Mouse (Mus musculus) hindbrain, embryonic 13.5 days (tissue): Measurements from ENCODE around the gene Gfer. TPM values are rescaled to one million over a fixed set of nuclear protein-coding genes. Genes with fewer than 3 reads are reported as not detected.
"Not testable (repeated sequence)": the region's sequence is repeated elsewhere in the genome, so short reads cannot be mapped to it uniquely, and the experiment has no call there.

ENCODE experiments used
- ATAC-seq: fragments of 200-750 bp; cut with Nextera tagmentation; 2 replicates; pipeline ENCODE4 v1.8.0; 2017; ENCODE audit warnings: moderate TSS enrichment; ENCODE audit not compliant: low FRiP score
- H3K27ac ChIP-seq: fragments of 300-500 bp; sonication (generic); 2 replicates; pipeline ENCODE4 v1.5.1; 2015; ENCODE audit warnings: inconsistent platforms, mild to moderate bottlenecking, moderate library complexity
- H3K27me3 ChIP-seq: fragments of 300-500 bp; sonication (generic); 2 replicates; pipeline ENCODE4 v1.6.1; 2015; ENCODE audit warnings: mild to moderate bottlenecking, inconsistent platforms
- H3K36me3 ChIP-seq: fragments of 300-500 bp; sonication (generic); 2 replicates; pipeline ENCODE4 v1.6.1; 2015; ENCODE audit warnings: mild to moderate bottlenecking, inconsistent platforms
- H3K4me1 ChIP-seq: fragments of 300-500 bp; sonication (generic); replicated peaks from 2 replicates; pipeline ENCODE4 v1.6.1; 2015; ENCODE audit warnings: inconsistent platforms
- H3K4me2 ChIP-seq: fragments of 300-500 bp; sonication (generic); 2 replicates; pipeline ENCODE4 v1.6.1; 2015; ENCODE audit warnings: inconsistent platforms, mild to moderate bottlenecking, moderate library complexity
- H3K4me3 ChIP-seq: fragments of 300-500 bp; sonication (generic); 2 replicates; pipeline ENCODE4 v1.5.1; 2015; ENCODE audit warnings: mild to moderate bottlenecking, inconsistent platforms
- H3K9ac ChIP-seq: fragments of 300-500 bp; sonication (generic); 2 replicates; pipeline ENCODE4 v1.6.1; 2015; ENCODE audit warnings: mild to moderate bottlenecking, inconsistent platforms
- H3K9me3 ChIP-seq: fragments of 300-500 bp; sonication (generic); 2 replicates; pipeline ENCODE4 v1.6.1; 2016; ENCODE audit warnings: inconsistent platforms
- WGBS: fragments of 180-500 bp; shearing (Covaris S2); methylation state at CpG from one replicate; pipeline ENCODE4 v1.1.7; 2015; 5-methylcytosine and 5-hydroxymethylcytosine counted together
- polyA plus RNA-seq: library from polyadenylated mRNA; unstranded; fragments of >200 nt; fragmentation: Nextera tagmentation; extraction: Ambion mirVana; gene quantifications from 2 replicates; pipeline ENCODE4 v1.2.1, GENCODE M21; 2015

Gfer gene
- polyA plus RNA-seq, 1 experiment from 2014 or later: 38.9 TPM

DNA sequence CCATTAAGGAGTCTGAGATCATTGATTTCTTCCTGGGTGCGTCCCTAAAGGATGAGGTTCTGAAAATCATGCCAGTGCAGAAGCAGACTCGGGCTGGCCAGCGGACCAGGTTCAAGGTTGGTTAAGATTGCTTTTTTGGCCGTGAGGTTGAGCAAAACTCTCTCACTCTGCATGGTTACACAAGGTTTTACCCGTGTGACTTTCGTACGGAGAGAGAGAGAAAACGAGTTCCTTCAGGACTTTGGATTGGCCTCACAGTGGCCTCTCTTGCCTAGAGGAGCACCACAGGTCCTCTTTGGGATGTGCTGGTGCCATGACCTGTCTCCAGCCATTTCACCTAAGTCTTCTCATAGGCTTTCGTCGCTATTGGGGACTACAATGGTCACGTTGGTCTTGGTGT lies 24.7 kb upstream of the Gfer start:
- H3K9ac ChIP-seq: peak overlapping the region; percentile 90
- H3K4me2 ChIP-seq: peak overlapping the region; percentile 93
- peak overlapping the region; percentile 88 for H3K27ac ChIP-seq
- not testable (repeated sequence) for ATAC-seq, H3K27me3 ChIP-seq, H3K9me3 ChIP-seq
- H3K36me3 ChIP-seq: peaks cover 35% of the 10 kb centered on the region
- under 1% methylated on average over 11 of the region's 11 CpGs for WGBS
- H3K4me3 ChIP-seq: peak overlapping the region; percentile 72
- peaks cover 39% of the 10 kb centered on the region for H3K4me1 ChIP-seq

DNA sequence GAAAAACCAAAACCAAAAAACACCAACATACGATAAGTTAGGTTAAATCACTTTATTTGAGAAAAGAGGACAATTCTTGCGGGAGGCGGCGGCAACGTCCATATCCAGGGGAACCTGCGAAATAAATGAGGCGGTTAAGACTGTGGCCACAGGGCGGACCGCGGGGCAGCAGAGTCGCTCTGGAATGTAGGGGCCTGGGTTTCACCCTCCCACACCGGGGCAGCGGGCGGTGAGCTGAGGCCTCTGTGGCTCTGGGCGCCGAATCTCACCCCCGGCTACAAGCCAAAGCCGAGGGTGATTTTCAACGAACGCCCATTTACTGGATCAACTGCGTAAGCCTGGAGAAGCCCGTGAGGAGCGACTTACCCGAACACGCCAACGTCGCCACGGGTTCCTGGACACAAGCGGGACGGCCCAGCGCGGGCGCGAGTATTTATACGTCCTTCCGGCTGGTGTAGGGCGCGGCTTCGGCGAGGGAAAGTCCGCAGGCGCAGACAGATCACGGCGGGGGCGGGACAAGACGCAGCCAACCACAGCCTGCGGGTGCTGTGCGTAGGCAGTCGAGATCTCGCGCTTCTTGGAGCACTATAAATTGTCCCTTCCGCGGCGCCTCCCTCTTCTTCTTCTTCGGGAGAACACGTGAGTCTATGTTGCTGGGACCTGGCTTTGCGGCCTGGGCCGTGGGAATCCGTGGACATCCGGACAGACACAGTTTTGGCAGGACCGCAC lies 23.7 kb upstream of the Gfer start:
- H3K4me1 ChIP-seq: peaks cover 39% of the 10 kb centered on the region
- peak overlapping the region; percentile 72 for H3K4me3 ChIP-seq
- H3K9ac ChIP-seq: peak overlapping the region; percentile 90
- peak overlapping the region; percentile 93 for H3K4me2 ChIP-seq
- peak; percentile 96 for ATAC-seq
- H3K27ac ChIP-seq: peak overlapping the region; percentile 88
- peaks cover 35% of the 10 kb centered on the region for H3K36me3 ChIP-seq
- H3K27me3 ChIP-seq: no peaks in the 10 kb centered on the region
- H3K9me3 ChIP-seq: no peaks in the 10 kb centered on the region
- WGBS: under 1% methylated on average over 61 of the region's 61 CpGs

DNA sequence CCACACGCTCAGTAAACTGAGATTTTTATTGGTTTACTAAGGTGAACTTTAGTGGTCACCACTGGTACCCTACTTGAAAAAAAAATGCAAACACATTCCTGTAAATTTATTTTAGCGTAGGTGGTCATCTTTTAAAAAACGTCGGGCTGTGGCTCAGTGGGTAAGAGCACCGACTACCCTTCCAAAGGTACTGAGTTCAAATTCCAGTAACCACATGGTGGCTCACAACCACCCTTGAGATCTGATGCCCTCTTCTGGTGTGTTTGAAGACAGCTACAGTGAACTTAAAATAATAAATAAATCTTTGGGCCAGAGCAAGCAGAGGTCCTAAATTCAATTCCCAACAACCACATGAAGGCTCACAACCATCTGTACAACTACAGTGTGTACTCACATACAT lies 23.0 kb upstream of the Gfer start:
- 74% methylated on average over 5 of the region's 5 CpGs for WGBS
- peaks cover 35% of the 10 kb centered on the region for H3K36me3 ChIP-seq
- not testable (repeated sequence) for ATAC-seq, H3K9me3 ChIP-seq, H3K27me3 ChIP-seq, H3K27ac ChIP-seq
- peak overlapping the region; percentile 72 for H3K4me3 ChIP-seq
- H3K4me1 ChIP-seq: peaks cover 39% of the 10 kb centered on the region
- peak overlapping the region; percentile 90 for H3K9ac ChIP-seq
- peak overlapping the region; percentile 67 for H3K4me2 ChIP-seq

DNA sequence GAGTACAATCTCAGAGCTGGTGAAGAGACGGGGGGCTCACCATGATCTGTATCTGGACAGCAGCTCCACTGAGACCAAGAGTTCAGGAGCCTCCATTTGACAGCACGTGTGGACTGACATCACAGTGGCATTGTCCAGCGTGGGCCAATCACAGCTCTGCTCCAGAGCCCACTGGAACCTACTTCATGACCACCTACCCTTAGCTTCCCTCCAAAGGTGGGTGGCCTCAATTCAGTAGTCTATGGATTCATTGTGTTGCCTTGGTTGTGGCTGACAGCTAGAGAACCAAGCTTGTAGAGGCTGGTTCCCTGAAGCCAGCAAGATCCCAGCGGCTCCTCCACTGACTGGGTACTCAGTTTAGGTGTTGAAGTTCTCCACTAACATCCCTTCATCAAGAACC lies 22.0 kb upstream of the Gfer start, which contains the start of the genes Rnf151 and Rps2:
Gene Rnf151, minus strand, starts transcription at position 121 of the 400 bp plus-strand sequence.
Gene Rps2, plus strand, starts transcription at position 174 of the 400 bp plus-strand sequence.
- H3K4me3 ChIP-seq: peak within 1 kb of the TSS; percentile 72
- 79% methylated on average over 4 of the region's 4 CpGs for WGBS

DNA sequence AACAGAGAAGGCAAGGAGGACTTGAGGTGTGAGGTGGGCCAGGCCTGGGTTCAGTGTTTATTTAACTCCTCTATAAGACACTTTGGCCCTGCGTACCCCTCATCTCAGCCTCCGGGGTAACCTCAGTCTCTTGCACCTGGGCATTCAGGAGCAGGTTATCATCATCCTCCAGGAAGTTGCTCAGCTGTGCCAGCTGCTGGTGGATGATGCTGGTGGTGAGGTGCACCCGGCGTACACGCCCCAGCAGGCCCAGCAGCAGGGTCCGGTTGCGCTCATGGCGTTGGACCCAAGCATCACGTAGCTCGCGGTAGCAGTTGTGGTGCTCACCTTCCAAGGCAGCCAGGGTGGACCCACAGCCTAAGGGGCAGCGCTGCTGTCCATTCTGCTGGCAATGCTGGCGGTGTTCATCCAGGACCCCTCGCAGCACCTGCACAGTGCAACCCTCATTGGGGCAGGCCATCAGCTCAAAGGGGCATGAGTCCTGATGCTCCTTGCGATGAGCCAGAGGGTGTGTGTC lies 20.3 kb upstream of the Gfer start:
- no peaks in the 10 kb centered on the region for H3K9me3 ChIP-seq
- WGBS: 96% methylated on average over 15 of the region's 15 CpGs
- no peak overlapping the region for H3K4me2 ChIP-seq
- no peak overlapping the region for H3K9ac ChIP-seq
- ATAC-seq: no peak
- no peak overlapping the region for H3K4me3 ChIP-seq
- peaks cover 21% of the 10 kb centered on the region for H3K36me3 ChIP-seq
- peaks cover 13% of the 10 kb centered on the region for H3K4me1 ChIP-seq
- H3K27me3 ChIP-seq: no peaks in the 10 kb centered on the region
- no peak overlapping the region for H3K27ac ChIP-seq

More for the DNA sequence above, 22.0 kb upstream of the Gfer start, which contains the start of the genes Rnf151 and Rps2:
- H3K36me3 ChIP-seq: peaks cover 35% of the 10 kb centered on the region
- ATAC-seq: no peak
- no peaks in the 10 kb centered on the region for H3K27me3 ChIP-seq
- no peaks in the 10 kb centered on the region for H3K9me3 ChIP-seq
- H3K27ac ChIP-seq: no peak within 1 kb of the TSS
- H3K9ac ChIP-seq: peak within 1 kb of the TSS; percentile 90; the same call in 1 of the 2 replicates
- peaks cover 30% of the 10 kb centered on the region for H3K4me1 ChIP-seq
- peak within 1 kb of the TSS; percentile 67 for H3K4me2 ChIP-seq

DNA sequence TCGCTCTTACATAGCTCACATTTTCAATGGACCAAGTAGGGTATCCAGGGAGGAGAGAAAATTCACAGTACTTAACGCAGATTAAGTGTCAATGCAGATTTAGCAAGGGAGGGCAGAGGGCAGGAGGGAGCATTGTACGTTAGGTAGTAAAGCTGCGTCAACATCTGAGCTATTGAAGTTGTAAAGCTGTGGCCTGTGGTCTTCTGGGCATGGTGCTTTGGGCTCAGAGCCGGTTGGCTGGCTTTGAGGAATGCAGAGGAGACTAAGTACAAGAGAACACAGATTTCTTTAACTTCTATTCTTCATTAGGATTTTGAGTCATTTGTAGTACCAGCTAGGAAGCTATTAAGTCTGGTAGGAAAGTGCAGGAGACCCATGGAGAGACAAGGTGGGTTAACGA lies 19.6 kb upstream of the Gfer start:
- H3K9me3 ChIP-seq: no peaks in the 10 kb centered on the region
- H3K4me2 ChIP-seq: no peak overlapping the region
- H3K4me1 ChIP-seq: peaks cover 8% of the 10 kb centered on the region
- H3K36me3 ChIP-seq: peaks cover 20% of the 10 kb centered on the region
- 78% methylated on average over 6 of the region's 6 CpGs for WGBS
- no peak overlapping the region for H3K4me3 ChIP-seq
- H3K9ac ChIP-seq: no peak overlapping the region
- ATAC-seq: no peak
- no peak overlapping the region for H3K27ac ChIP-seq
- H3K27me3 ChIP-seq: no peaks in the 10 kb centered on the region

DNA sequence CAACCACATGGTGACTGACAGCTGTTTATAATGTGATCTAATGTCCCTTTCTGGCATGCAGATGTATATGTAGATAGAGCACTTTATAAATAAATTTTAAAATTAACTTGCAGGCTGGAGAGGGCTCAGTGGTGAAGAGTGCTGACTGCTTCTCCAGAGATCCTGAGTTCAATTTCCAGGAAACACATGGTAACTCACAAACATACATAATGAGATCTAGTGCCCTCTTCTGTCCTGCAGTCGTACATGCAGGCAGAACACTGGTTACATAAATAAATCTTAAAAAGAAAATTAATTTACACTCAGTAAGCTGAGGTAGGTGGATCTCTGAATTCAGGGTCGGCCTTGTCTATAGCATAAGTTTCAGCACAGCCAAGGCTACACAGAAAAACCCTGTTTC lies 12.7 kb upstream of the Gfer start:
- no peak for ATAC-seq
- Histone ChIP-seq H3K4me3 (no peak overlapping the region), H3K27me3 (no peaks in the 10 kb centered on the region), H3K36me3 (peaks cover 19% of the 10 kb centered on the region), H3K4me2 (no peak overlapping the region), H3K4me1 (peaks cover 17% of the 10 kb centered on the region), H3K9ac (no peak overlapping the region), H3K9me3 (no peaks in the 10 kb centered on the region), H3K27ac (no peak overlapping the region)
- 40% methylated on average over 2 of the region's 2 CpGs for WGBS

DNA sequence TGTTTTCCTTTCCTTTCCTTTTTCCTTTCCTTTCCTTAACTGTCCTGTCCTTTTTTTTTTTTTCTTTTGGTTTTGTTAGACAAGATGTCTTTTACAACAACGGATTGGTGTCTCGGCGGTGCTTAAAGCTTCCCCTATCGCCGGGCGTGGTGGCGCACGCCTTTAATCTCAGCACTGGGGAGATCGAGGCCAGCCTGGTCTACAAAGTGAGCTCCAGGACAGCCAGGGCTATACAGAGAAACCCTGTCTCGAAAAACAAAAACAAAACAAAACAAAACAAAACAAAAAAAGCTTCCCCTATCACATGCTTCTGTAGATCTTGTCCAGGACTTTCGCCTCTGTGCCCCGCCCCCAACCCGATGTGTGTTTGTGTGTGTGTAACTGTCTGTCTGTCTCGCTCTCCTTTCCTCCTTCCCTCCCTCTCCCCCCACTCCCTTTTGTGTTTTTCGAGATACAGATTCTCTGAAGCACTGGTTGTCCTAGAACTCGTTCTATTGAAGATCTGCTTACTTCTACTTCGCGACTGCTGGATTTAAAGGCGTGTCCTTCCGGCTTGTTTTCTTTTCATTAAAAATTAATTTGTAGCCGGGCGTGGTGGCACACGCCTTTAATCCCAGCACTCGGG lies 12.0 kb upstream of the Gfer start:
- 6% methylated on average over 24 of the region's 24 CpGs for WGBS
- H3K9me3 ChIP-seq: no peaks in the 10 kb centered on the region
- no peaks in the 10 kb centered on the region for H3K27me3 ChIP-seq
- ATAC-seq: peak; percentile 55; the same call in 1 of the 2 replicates
- peaks cover 22% of the 10 kb centered on the region for H3K36me3 ChIP-seq
- H3K4me2 ChIP-seq: peak overlapping the region; percentile 87
- H3K27ac ChIP-seq: peak overlapping the region; percentile 88
- H3K9ac ChIP-seq: peak overlapping the region; percentile 85
- H3K4me1 ChIP-seq: peaks cover 17% of the 10 kb centered on the region
- H3K4me3 ChIP-seq: peak overlapping the region; percentile 80

DNA sequence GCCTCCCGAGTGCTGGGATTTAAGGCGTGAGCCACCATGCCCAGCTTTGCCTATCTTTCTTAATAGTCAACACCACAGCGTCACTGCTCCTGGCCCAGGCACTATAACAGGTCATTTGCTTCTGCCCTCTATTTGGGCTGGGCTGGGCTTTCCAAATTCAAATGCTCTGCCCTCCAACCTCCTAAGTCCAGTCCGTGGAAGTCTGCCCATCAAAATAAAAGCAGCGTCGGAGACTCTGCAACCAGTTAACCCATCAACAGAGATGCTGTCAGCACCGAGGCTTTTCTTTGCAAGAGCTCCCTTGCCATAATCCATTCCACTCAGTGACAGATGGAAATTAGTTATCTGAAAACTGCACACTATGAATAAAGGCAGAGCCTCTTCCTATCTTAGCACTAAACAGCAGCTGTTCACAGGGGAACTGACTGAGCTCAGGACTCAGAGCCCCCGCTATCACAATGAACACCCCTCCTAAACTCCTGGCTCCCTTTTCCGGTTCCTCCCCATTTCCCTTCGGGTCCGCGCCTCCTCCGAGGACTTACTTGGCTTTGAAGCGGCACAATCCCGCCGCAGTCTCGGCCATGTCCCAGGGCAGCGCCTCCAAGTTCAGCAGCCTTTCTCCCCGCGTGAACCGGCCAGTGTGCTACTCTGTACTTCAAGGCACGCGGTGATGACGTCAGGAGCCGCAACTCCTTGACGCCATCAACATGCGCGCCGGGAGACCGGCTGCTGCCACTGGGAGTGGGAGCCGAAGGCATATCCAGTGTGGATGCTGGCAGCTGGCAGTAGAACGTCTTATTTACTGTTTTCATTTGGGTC lies 11.2 kb upstream of the Gfer start, which contains the start of gene Tbl3:
Gene Tbl3, minus strand, starts transcription at position 679 of the 819 bp plus-strand sequence.
- peak; percentile 90 for ATAC-seq
- peak within 1 kb of the TSS; percentile 85 for H3K9ac ChIP-seq
- no peaks in the 10 kb centered on the region for H3K27me3 ChIP-seq
- H3K36me3 ChIP-seq: peaks cover 29% of the 10 kb centered on the region
- H3K9me3 ChIP-seq: no peaks in the 10 kb centered on the region
- peak within 1 kb of the TSS; percentile 80 for H3K4me3 ChIP-seq
- 5% methylated on average over 32 of the region's 32 CpGs for WGBS
- peak within 1 kb of the TSS; percentile 88 for H3K27ac ChIP-seq
- H3K4me2 ChIP-seq: peak within 1 kb of the TSS; percentile 87
- H3K4me1 ChIP-seq: peaks cover 17% of the 10 kb centered on the region

DNA sequence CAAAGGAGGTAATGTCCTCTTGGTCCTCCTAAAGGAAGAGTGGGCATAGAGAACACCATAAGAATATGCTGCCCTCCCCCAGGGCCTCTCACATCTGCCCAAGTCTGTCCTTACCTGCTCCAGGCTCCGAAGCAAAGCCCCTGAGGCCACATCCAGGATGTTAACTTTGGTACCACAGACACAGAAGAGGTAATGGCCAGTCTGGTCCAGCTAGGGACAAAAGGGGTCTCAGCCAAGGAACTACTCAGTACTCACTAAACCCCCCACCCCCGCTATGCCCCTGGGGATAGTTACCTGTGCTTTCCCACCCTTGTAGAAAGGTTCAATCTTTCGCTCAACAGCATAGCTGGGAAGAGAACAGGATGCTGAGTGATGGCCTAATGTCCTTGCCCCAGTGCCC lies 9.9 kb upstream of the Gfer start:
- Histone ChIP-seq H3K4me2 (0 out of 2 replicates have a peak overlapping the region, but pooled peaks have one; percentile 87), H3K9ac (no peak overlapping the region), H3K27me3 (no peaks in the 10 kb centered on the region), H3K36me3 (peaks cover 43% of the 10 kb centered on the region), H3K4me1 (peaks cover 17% of the 10 kb centered on the region), H3K4me3 (no peak overlapping the region), H3K9me3 (no peaks in the 10 kb centered on the region), H3K27ac (no peak overlapping the region)
- WGBS: 96% methylated on average over 3 of the region's 3 CpGs
- ATAC-seq: no peak

DNA sequence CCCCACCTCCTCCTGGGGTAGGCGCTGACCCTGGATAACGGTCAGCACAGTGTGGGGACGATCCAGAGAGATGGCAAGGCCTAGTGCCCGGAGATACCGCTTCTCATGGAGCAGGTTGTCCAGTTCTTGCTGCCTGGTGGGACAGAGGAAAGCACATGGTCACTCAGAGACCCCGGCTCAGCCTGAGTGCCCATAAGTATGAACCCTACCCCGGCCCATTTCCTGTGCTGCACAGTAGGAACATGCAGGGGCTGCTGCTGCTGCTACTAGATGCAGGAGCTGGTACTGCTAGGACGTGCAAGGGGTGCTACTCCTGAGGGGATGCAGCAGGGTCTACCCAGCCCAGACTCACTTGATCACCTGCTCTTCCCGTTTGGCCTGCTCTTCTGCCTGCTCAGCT lies 5.3 kb upstream of the Gfer start:
- Histone ChIP-seq H3K36me3 (peaks cover 60% of the 10 kb centered on the region), H3K27me3 (peaks cover 7% of the 10 kb centered on the region; the same call in 1 of the 2 replicates), H3K9me3 (no peaks in the 10 kb centered on the region), H3K9ac (no peak overlapping the region), H3K4me3 (no peak overlapping the region), H3K27ac (no peak overlapping the region), H3K4me1 (peaks cover 26% of the 10 kb centered on the region), H3K4me2 (no peak overlapping the region)
- ATAC-seq: no peak
- 94% methylated on average over 9 of the region's 9 CpGs for WGBS

DNA sequence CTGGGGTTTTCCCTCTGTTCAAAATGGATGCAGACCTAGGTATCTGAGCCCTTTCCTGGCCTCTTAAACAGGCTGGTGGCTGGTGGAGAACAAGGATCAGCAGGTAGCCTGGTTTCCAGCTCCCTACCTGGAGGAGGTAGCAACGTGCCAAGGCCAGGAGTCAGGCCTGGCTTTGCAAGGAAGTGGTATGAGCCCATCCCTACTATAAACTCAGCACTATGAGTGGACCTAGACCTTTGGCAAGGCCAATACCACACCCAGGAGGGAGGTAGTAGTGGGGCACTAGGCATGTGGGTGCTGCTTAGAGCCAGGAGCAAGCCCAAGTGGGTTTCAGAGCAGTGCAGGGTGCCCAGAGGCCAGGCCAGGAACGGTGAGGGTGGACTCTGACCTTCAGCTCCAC lies 3.5 kb upstream of the Gfer start:
- Histone ChIP-seq H3K4me3 (no peak overlapping the region), H3K4me1 (peaks cover 31% of the 10 kb centered on the region), H3K36me3 (peaks cover 50% of the 10 kb centered on the region), H3K9me3 (no peaks in the 10 kb centered on the region), H3K4me2 (no peak overlapping the region), H3K9ac (no peak overlapping the region), H3K27me3 (peaks cover 7% of the 10 kb centered on the region; the same call in 1 of the 2 replicates), H3K27ac (no peak overlapping the region)
- WGBS: 82% methylated on average over 2 of the region's 2 CpGs
- ATAC-seq: no peak
